ENCODE assay signal across 8 mouse cellular contexts in the genomic region with DNA sequence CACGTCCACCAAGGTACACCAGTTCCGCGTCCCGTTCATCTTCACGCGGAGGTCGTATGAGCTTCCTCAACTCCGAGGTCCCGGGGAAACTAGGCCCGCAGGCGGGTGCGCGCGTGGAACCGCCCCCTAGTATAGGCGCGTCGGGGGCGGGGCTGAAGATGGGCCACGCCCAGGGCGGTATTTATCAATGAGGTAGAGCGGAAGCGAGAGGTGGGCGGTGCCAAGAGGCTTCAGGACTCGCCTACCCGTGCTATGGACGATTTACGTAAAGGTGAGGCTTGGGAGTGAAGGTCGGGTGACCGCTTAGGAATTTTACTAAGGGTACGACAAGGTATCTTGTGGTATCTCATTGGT. TPM values are rescaled to one million over a fixed set of nuclear protein-coding genes. Genes with fewer than 3 reads are reported as not detected.
DNase-seq lines count a peak whose midpoint lies in the region; ATAC-seq and TF ChIP-seq lines count a peak whose summit lies in the region.
"Not testable (repeated sequence)": the region's sequence is repeated elsewhere in the genome, so short reads cannot be mapped to it uniquely, and the experiment has no call there.

No protein-coding gene starts in this region.

- DNase-seq in adrenal gland, adult (ENCODE audit: inconsistent age in 2 of 2, low spot score in 1 of 2) = peak; percentile 72 to 82
- DNase-seq in cerebellum, postnatal 36 days = peak; percentile 13 to 31
- DNase-seq in frontal cortex, postnatal 36 days (ENCODE audit: low spot score in 2 of 2) = peak; percentile 5 to 12
- not testable (repeated sequence) for DNase-seq in hindbrain, embryonic 14.5 days (ENCODE audit: low spot score); neural tube, embryonic 11.5 days (ENCODE audit: low spot score)
- peak; percentile 54 to 68 for DNase-seq in kidney, postnatal 4 days

- not testable (repeated sequence) for H3K9ac ChIP-seq in hindbrain, embryonic 14.5 days; lung, embryonic 15.5 days; neural tube, embryonic 11.5 days (ENCODE audit: low read length)

- peak; percentile 94 for ATAC-seq in hindbrain, embryonic 14.5 days (ENCODE audit: low FRiP score)
- peak; percentile 94 for ATAC-seq in lung, embryonic 15.5 days (ENCODE audit: borderline replicate concordance, extremely low read depth, low FRiP score, low TSS enrichment)
- peak; percentile 93 for ATAC-seq in neural tube, embryonic 11.5 days (ENCODE audit: insufficient read depth, low FRiP score, low TSS enrichment)

- peak overlapping the region; percentile 39 for H3K4me2 ChIP-seq in hindbrain, embryonic 14.5 days (replicated peaks)
- peak overlapping the region; percentile 48 for H3K4me2 ChIP-seq in lung, embryonic 15.5 days
- not testable (repeated sequence) for H3K4me2 ChIP-seq in neural tube, embryonic 11.5 days (ENCODE audit: low read depth)

- 0% methylated on average over 19 of the region's 31 CpGs for WGBS in hindbrain, embryonic 14.5 days
- 0% methylated on average over 15 of the region's 31 CpGs for WGBS in lung, embryonic 15.5 days
- WGBS in neural tube, embryonic 11.5 days = under 1% methylated on average over 18 of the region's 31 CpGs

- H3K36me3 ChIP-seq in hindbrain, embryonic 14.5 days (replicated peaks; ENCODE audit: control insufficient read depth, insufficient read depth); lung, embryonic 15.5 days; neural tube, embryonic 11.5 days (ENCODE audit: control insufficient read depth, insufficient read depth, low read length); testis, adult 2 months (ENCODE audit: control insufficient read depth, insufficient read depth, low read length): not testable (repeated sequence)

- not testable (repeated sequence) for TF ChIP-seq POLR2A in testis, adult 2 months (IDR thresholded peaks at IDR 0.05; ENCODE audit: control insufficient read depth, low read depth, low read length)

- TF ChIP-seq CTCF in testis, adult 2 months (IDR thresholded peaks at IDR 0.05; ENCODE audit: control insufficient read depth, insufficient read depth, insufficient replicate concordance, low read depth, low read length) = not testable (repeated sequence)

- peak overlapping the region; percentile 31 for H3K4me3 ChIP-seq in hindbrain, embryonic 14.5 days (replicated peaks; ENCODE audit: low read length)
- peak overlapping the region; percentile 32 for H3K4me3 ChIP-seq in lung, embryonic 15.5 days
- H3K4me3 ChIP-seq in neural tube, embryonic 11.5 days (ENCODE audit: low read depth, low read length) = peak overlapping the region; percentile 23; the same call in 1 of the 2 replicates
- peak overlapping the region; percentile 72 for H3K4me3 ChIP-seq in testis, adult 2 months (ENCODE audit: control insufficient read depth, low read depth, low read length)

- not testable (repeated sequence) for H3K27ac ChIP-seq in hindbrain, embryonic 14.5 days; lung, embryonic 15.5 days; neural tube, embryonic 11.5 days (ENCODE audit: low read depth, low read length); testis, adult 2 months (ENCODE audit: control insufficient read depth, insufficient read depth, low read depth, low read length)

- not testable (repeated sequence) for H3K9me3 ChIP-seq in hindbrain, embryonic 14.5 days (ENCODE audit: control insufficient read depth, low read length); lung, embryonic 15.5 days; neural tube, embryonic 11.5 days (ENCODE audit: control insufficient read depth, low read length)

- not testable (repeated sequence) for H3K27me3 ChIP-seq in hindbrain, embryonic 14.5 days (ENCODE audit: control insufficient read depth, insufficient read depth, low read length); lung, embryonic 15.5 days; neural tube, embryonic 11.5 days (ENCODE audit: control insufficient read depth, insufficient read depth, low read length); testis, adult 2 months (ENCODE audit: control insufficient read depth, insufficient read depth, low read length)

- not testable (repeated sequence) for H3K4me1 ChIP-seq in hindbrain, embryonic 14.5 days (replicated peaks; ENCODE audit: control insufficient read depth, insufficient read depth, low read length); lung, embryonic 15.5 days; neural tube, embryonic 11.5 days (ENCODE audit: control insufficient read depth, insufficient read depth, low read length); testis, adult 2 months (ENCODE audit: control insufficient read depth, insufficient read depth, low read length)

RNA-seq across cellular contexts. Expression of a gene that starts 28.3 kb away (rescaled TPM):
- polyA plus RNA-seq in hindbrain, embryonic 14.5 days (2014; fragmentation: Nextera tagmentation; extraction: Ambion mirVana) = 8.8 and 9.8 TPM in 2 replicates
- 28.8 and 29.7 TPM in 2 replicates for polyA plus RNA-seq in lung, embryonic 15.5 days (2015; fragmentation: Nextera tagmentation; extraction: Ambion mirVana)
- 2.5 and 3.0 TPM in 2 replicates for polyA plus RNA-seq in neural tube, embryonic 11.5 days (2014; fragmentation: Nextera tagmentation; extraction: Ambion mirVana)
- polyA plus RNA-seq in testis, adult 2 months (2012; rRNA removed) = 12.6 and 17.4 TPM in 2 replicates
